Mouse (Mus musculus): ENCODE results near the gene Mapk8. TPM values are rescaled to one million over a fixed set of nuclear protein-coding genes. Genes with fewer than 3 reads are reported as not detected.

The Mapk8 gene
- 81.0 TPM for polyA plus RNA-seq (2015; fragmentation: Illumina TruSeq; extraction: RNeasy Lipid Tissue Mini Kit (QIAGEN cat#74804); ENCODE audit: low read depth, low replicate concordance)

GRCm38 (mm10) chr14:33447027-33447569 is at the start of gene Mapk8:
Gene Mapk8, minus strand, starts transcription at chr14:33447158.

DNA sequence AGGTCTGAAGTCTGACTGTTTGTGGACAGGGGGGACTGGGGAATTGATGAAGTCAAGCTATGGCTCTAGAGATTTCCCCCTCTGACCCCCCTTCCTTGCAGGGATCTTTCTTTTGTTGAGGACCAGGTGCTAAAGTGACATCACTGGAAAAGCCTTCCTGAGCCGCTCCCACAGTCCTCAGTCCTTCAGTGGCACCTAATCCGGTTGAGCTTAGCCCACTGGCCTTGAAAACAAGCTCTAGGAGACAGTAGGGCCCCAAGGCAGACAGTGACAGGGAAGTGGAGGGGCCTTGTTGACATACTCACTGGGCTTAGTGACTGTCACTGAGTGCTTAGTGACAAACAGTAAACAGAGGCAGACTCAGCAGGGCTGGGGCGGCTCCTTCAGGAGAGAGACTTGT is 24.4 kb upstream of the Mapk8 start, which contains the start of gene Frmpd2:
TSS of gene Frmpd2 (plus strand) at position 366 of the 400 bp plus-strand sequence.

Other genes starting within 250 kb of the Mapk8 start
- gene Arhgap22, start 233.1 kb downstream of the Mapk8 start, polyA plus RNA-seq (2015; fragmentation: Illumina TruSeq; extraction: RNeasy Lipid Tissue Mini Kit (QIAGEN cat#74804); ENCODE audit: low read depth, low replicate concordance): 7.5 TPM
- 1.8 TPM for gene Frmpd2, start 24.5 kb upstream of the Mapk8 start, polyA plus RNA-seq (2015; fragmentation: Illumina TruSeq; extraction: RNeasy Lipid Tissue Mini Kit (QIAGEN cat#74804); ENCODE audit: low read depth, low replicate concordance)
- gene Ptpn20, start 142.0 kb upstream of the Mapk8 start, polyA plus RNA-seq (2015; fragmentation: Illumina TruSeq; extraction: RNeasy Lipid Tissue Mini Kit (QIAGEN cat#74804); ENCODE audit: low read depth, low replicate concordance): 0.62 TPM